Mouse (Mus musculus) granulocyte monocyte progenitor cell, adult 5-6 weeks (primary cell): ENCODE measurements at regions not wholly inside any gene's neighbourhood (a gene's known extent, or its start where the extent isn't known, plus 50 kb on each side); places are given as distances from the start of the nearest gene placed in this dataset.

ENCODE experiments used
- ATAC-seq: replicated peaks from 2 replicates; pipeline ENCODE4 v1.8.0; 2016; ENCODE audit warnings: mild to moderate bottlenecking, moderate TSS enrichment, inconsistent platforms; ENCODE audit not compliant: poor library complexity, severe bottlenecking

GRCm38 (mm10) chr13:28419950-28420381 is 162.6 kb downstream of the Gm11361 start:
- ATAC-seq = peak; percentile 83

GRCm38 (mm10) chr13:28418936-28419681 is 161.8 kb downstream of the Gm11361 start:
- ATAC-seq = no peak

DNA sequence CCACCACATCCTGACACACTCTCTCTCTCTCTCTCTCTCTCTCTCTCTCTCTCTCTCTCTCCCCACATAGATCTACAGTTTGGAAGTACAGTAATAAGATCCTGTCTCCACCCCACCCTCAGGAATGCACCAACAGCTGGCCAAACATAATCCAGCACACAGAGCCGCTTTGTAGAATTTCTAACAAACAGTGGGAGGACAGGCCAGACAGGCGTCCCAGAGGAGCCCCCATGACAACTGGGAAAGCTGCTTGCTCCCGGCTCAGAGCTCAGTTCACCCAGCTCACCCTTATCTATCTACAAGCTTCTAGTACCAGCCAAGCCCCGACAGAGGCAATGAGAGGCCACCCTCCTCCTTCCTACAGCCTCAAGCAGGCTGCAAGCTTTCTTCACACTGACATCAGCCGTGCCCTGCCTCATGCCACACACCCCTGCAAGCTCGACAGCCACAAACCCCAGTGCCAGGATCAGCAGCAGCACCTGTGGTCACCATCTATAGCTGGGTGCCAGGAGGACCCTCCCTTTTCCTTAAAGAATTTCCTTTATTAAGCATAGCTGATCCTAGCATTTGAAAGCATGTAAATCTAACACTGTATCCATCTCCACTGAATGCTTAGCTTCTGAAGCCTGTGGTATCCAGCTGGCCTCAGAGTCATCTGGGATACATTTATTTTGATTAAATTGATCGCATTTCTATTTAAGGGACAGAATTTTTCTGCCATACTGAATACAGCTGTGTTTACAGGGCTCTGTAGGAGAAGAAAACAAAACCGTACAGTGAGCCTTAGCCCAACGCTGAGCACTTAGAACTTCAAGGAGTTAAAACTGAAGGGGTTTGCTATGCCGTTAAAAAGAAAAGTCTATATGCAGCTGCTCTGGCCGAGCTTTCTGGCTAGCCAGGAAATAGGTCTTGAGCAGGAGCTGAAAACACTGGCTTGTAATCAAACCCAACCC is 160.9 kb downstream of the Gm11361 start:
- ATAC-seq = peak; percentile 22

GRCm38 (mm10) chr13:28417431-28417928 is 160.2 kb downstream of the Gm11361 start:
- ATAC-seq = peak; percentile 59

DNA sequence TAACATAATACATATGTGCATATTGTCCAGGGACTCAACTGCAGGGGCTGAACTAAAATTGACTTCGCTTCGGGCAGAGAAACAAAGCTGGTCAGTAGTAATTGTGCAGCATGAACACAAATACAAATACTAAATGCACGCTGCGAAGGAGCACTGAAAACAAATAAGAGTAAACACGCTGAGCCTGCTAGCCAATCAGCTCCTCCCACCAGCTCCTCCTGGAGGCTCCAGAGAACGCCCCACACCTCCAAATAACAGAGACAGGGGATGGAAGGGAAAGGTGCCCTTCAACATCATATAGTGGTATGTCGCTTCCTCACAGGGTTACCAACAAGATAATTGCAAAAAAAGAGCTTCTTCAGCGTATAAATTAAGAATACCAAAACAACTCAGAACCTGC is 159.6 kb downstream of the Gm11361 start:
- ATAC-seq = no peak

- no peak for ATAC-seq
Measured at GRCm38 (mm10) chr13:28416231-28416630, 158.9 kb downstream of the Gm11361 start.

DNA sequence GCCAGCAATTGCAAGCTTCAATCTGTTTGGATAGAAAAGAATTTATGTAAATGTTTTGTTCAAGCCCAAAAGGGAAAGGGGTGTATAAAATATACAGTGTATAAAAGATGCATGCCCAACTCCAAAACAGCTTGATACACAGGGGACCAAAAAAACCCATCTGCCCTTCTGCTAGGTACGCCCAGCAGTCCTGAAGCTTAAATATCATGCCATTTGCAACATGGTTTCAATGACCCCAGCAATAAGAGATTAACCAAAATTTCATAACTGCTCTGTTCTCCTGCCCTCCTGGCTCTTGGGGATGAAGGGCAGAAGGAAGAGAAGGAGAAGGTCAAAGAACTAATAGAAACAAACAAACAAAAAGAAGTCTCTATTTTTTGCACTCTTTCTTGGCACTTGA is 158.4 kb downstream of the Gm11361 start:
- ATAC-seq = no peak

- ATAC-seq = no peak
Measured at GRCm38 (mm10) chr13:28410324-28410723, 153.0 kb downstream of the Gm11361 start.

- no peak for ATAC-seq
Measured at GRCm38 (mm10) chr13:28409609-28409902, 152.2 kb downstream of the Gm11361 start.

GRCm38 (mm10) chr13:28408868-28409608 is 151.7 kb downstream of the Gm11361 start:
- no peak for ATAC-seq

GRCm38 (mm10) chr13:28400459-28400858 is 143.1 kb downstream of the Gm11361 start:
- ATAC-seq = no peak
